Mouse (Mus musculus) lung, adult 2 months (tissue): ENCODE measurements at regions not wholly inside any gene's neighbourhood (a gene's known extent, or its start where the extent isn't known, plus 50 kb on each side); places are given as distances from the start of the nearest gene placed in this dataset.

ENCODE experiments used
- DNase-seq: peaks from one replicate; pipeline ENCODE4 v3.0.0; 2022
- H3K4me1 ChIP-seq: fragments of 200-500 bp; 2 replicates; pipeline ENCODE4 v1.6.1; 2011; ENCODE audit warnings: low read length; ENCODE audit not compliant: control insufficient read depth, insufficient read depth
- H3K4me3 ChIP-seq: fragments of 200-500 bp; replicated peaks from 2 replicates; pipeline ENCODE3; 2011; ENCODE audit warnings: low read depth, mild to moderate bottlenecking, control low read depth, low read length; ENCODE audit errors: extremely low read depth
- CTCF ChIP-seq: fragments of 200-500 bp; IDR thresholded peaks from 2 replicates; pipeline ENCODE4 v1.5.1; 2011; ENCODE audit warnings: mild to moderate bottlenecking, low read length, control low read depth; ENCODE audit not compliant: insufficient read depth
- POLR2A ChIP-seq: fragments of 200-500 bp; IDR thresholded peaks from 2 replicates; pipeline ENCODE4 v1.6.1; 2011; ENCODE audit warnings: low read depth, mild to moderate bottlenecking, control low read depth, low read length, borderline replicate concordance; ENCODE audit errors: extremely low read depth
- WGBS: fragments of 180-500 bp; shearing (Covaris S2); methylation state at CpG from one replicate; pipeline ENCODE4 v1.1.7; 2018; 5-methylcytosine and 5-hydroxymethylcytosine counted together

- no peak for TF ChIP-seq POLR2A
- TF ChIP-seq CTCF, result no peak
- DNase-seq, result no peak
- 79% methylated on average over 1 of the region's 1 CpGs for WGBS
These were observed 105.0 kb upstream of the Cited2 start for GRCm38 (mm10) chr10:17618024-17618423.

GRCm38 (mm10) chr10:17619617-17620016, 103.4 kb upstream of the Cited2 start:
- 66% methylated on average over 3 of the region's 3 CpGs for WGBS
- DNase-seq, result no peak
- Histone ChIP-seq H3K4me3 (no peak overlapping the region), H3K4me1 (no peaks in the 10 kb centered on the region)
- TF ChIP-seq CTCF (no peak), POLR2A (no peak)

More at GRCm38 (mm10) chr10:17618024-17618423, 105.0 kb upstream of the Cited2 start:
- H3K4me1 ChIP-seq, result no peaks in the 10 kb centered on the region
- no peak overlapping the region for H3K4me3 ChIP-seq

- TF ChIP-seq POLR2A, result no peak
- no peak for TF ChIP-seq CTCF
- Histone ChIP-seq H3K4me3 (no peak overlapping the region), H3K4me1 (no peaks in the 10 kb centered on the region)
- WGBS, result 45% methylated on average over 5 of the region's 5 CpGs
- DNase-seq, result no peak
These were observed 101.2 kb upstream of the Cited2 start for GRCm38 (mm10) chr10:17621703-17622385.

- no peak for DNase-seq
- WGBS, result 76% methylated on average over 1 of the region's 1 CpGs
- Histone ChIP-seq H3K4me1 (no peaks in the 10 kb centered on the region), H3K4me3 (no peak overlapping the region)
- TF ChIP-seq POLR2A, result no peak
These were observed 100.2 kb upstream of the Cited2 start for GRCm38 (mm10) chr10:17622802-17623201.

- 37% methylated on average over 3 of the region's 3 CpGs for WGBS
- TF ChIP-seq POLR2A, result no peak
- TF ChIP-seq CTCF, result no peak
- H3K4me3 ChIP-seq, result no peak overlapping the region
These were observed 93.3 kb upstream of the Cited2 start for GRCm38 (mm10) chr10:17629709-17630108.

GRCm38 (mm10) chr10:17630861-17631581, 92.0 kb upstream of the Cited2 start:
- TF ChIP-seq CTCF (no peak), POLR2A (no peak)
- Histone ChIP-seq H3K4me1 (no peaks in the 10 kb centered on the region; the same call in 1 of the 2 replicates), H3K4me3 (no peak overlapping the region)
- 97% methylated on average over 4 of the region's 4 CpGs for WGBS
- no peak for DNase-seq

More at GRCm38 (mm10) chr10:17629709-17630108, 93.3 kb upstream of the Cited2 start:
- no peak for DNase-seq
- no peaks in the 10 kb centered on the region; the same call in 1 of the 2 replicates for H3K4me1 ChIP-seq

- DNase-seq, result no peak
- H3K4me1 ChIP-seq, result no peaks in the 10 kb centered on the region; the same call in 1 of the 2 replicates
- no peak overlapping the region for H3K4me3 ChIP-seq
- WGBS, result 33% methylated on average over 5 of the region's 5 CpGs
- TF ChIP-seq CTCF (no peak), POLR2A (no peak)
These were observed 91.2 kb upstream of the Cited2 start for GRCm38 (mm10) chr10:17631817-17632216.

- no peaks in the 10 kb centered on the region; the same call in 1 of the 2 replicates for H3K4me1 ChIP-seq
- TF ChIP-seq POLR2A, result no peak
- no peak for TF ChIP-seq CTCF
- H3K4me3 ChIP-seq, result no peak overlapping the region
- DNase-seq, result no peak
- 70% methylated on average over 12 of the region's 12 CpGs for WGBS
These were observed 89.9 kb upstream of the Cited2 start for GRCm38 (mm10) chr10:17632959-17633674.

- no peaks in the 10 kb centered on the region for H3K4me1 ChIP-seq
- TF ChIP-seq CTCF, result no peak
- no peak for TF ChIP-seq POLR2A
- 81% methylated on average over 5 of the region's 5 CpGs for WGBS
- H3K4me3 ChIP-seq, result no peak overlapping the region
- DNase-seq, result no peak
These were observed 77.7 kb upstream of the Cited2 start for GRCm38 (mm10) chr10:17645363-17645762.
